Comparison of ENCODE assay signal across 9 mouse cellular contexts in genomic region chr15:27808596-27809276, GRCm38 (mm10).
A peak's percentile ranks its signal among the peaks of the same experiment; 100 is the strongest.
DNase-seq lines count a peak whose midpoint lies in the region; ATAC-seq lines count a peak whose summit lies in the region.
"Had no signal": no experiment of that assay in that cellular context is flagged by ENCODE, and none has a peak within 500 bp of the region (broad histone marks: within the 10 kb centered on the region; RNA-seq: fewer than 3 reads in every experiment).

No protein-coding gene starts in this region.

- ATAC-seq in common myeloid progenitor, adult 5-6 weeks (replicated peaks; ENCODE audit: low read depth, poor library complexity, severe bottlenecking) = peak; percentile 50; the same call in 1 of the 2 replicates
- ATAC-seq: Patski had no signal

- peak; percentile 50 to 67 for DNase-seq in layer of hippocampus, adult 18-20 months (ENCODE audit: low spot score in 2 of 2)
- DNase-seq in layer of hippocampus, adult 9-10 months (ENCODE audit: low spot score) = no peak
- peak; percentile 52 for DNase-seq in forelimb bud, embryonic 11.5 days (ENCODE audit: low read depth, low spot score)
- DNase-seq in kidney, adult 18-20 months = peak; percentile 31
- peak; percentile 83 for DNase-seq in lung, postnatal 10 days
- no peak for DNase-seq in thymus, postnatal 36 days
- DNase-seq in cerebellum, adult 9-10 months = no peak

Comparison
In these comparisons a context has a peak if more than half of its experiments do, and no peak if none do; other contexts are left out.
1. DNase-seq: peak in layer of hippocampus, adult 18-20 months (2 of 2), forelimb bud, embryonic 11.5 days (single experiment), kidney, adult 18-20 months (single experiment) and lung, postnatal 10 days (single experiment); none in layer of hippocampus, adult 9-10 months (single experiment), thymus, postnatal 36 days (0 of 2) and cerebellum, adult 9-10 months (single experiment).